Mouse (Mus musculus) ES-Bruce4 (cell line): ENCODE data around the gene Olfm1. TPM values are rescaled to one million over a fixed set of nuclear protein-coding genes. Genes with fewer than 3 reads are reported as not detected.

Experiments
- H3K27ac ChIP-seq: 2 replicates; pipeline ENCODE4 v1.5.1; 2012; ENCODE audit warnings: low read length, inconsistent platforms; ENCODE audit not compliant: insufficient read depth
- H3K27me3 ChIP-seq: 2 replicates; pipeline ENCODE4 v1.6.1; 2012; ENCODE audit warnings: mild to moderate bottlenecking, low read length, inconsistent platforms; ENCODE audit not compliant: control insufficient read depth, poor library complexity, insufficient read depth, severe bottlenecking
- H3K36me3 ChIP-seq: 2 replicates; pipeline ENCODE4 v1.6.1; 2012; ENCODE audit warnings: inconsistent platforms, mild to moderate bottlenecking, low read length, moderate library complexity; ENCODE audit not compliant: control insufficient read depth, poor library complexity, insufficient read depth, severe bottlenecking
- H3K4me1 ChIP-seq: one replicate; pipeline ENCODE4 v1.8.1; 2011; ENCODE audit warnings: low read length; ENCODE audit not compliant: control insufficient read depth, insufficient read depth
- H3K4me3 ChIP-seq: 2 replicates; pipeline ENCODE4 v1.5.1; 2011; ENCODE audit warnings: low read depth, mild to moderate bottlenecking, low read length
- H3K9ac ChIP-seq: 2 replicates; pipeline ENCODE4 v1.6.1; 2012; ENCODE audit warnings: low read depth, mild to moderate bottlenecking, inconsistent platforms; ENCODE audit not compliant: poor library complexity, severe bottlenecking
- H3K9me3 ChIP-seq: replicated peaks from 2 replicates; pipeline ENCODE4 v1.6.1; 2012; ENCODE audit warnings: mild to moderate bottlenecking, low read length, inconsistent platforms; ENCODE audit not compliant: control insufficient read depth, poor library complexity, insufficient read depth, severe bottlenecking
- CTCF ChIP-seq: IDR thresholded peaks from one replicate; pipeline ENCODE4 v1.8.1; 2011; ENCODE audit warnings: low read depth, low read length
- EP300 ChIP-seq: IDR thresholded peaks from 2 replicates; pipeline ENCODE4 v1.6.1; 2011; ENCODE audit warnings: low read depth, low read length; ENCODE audit not compliant: insufficient read depth
- POLR2A ChIP-seq: IDR thresholded peaks from one replicate; pipeline ENCODE4 v1.8.1; 2011; ENCODE audit warnings: low read length; ENCODE audit not compliant: insufficient read depth
- polyA plus RNA-seq: library from polyadenylated mRNA; stranded (reverse); fragments of >200 nt; gene quantifications from 2 replicates; pipeline ENCODE4 v1.2.4, GENCODE M21; 2011; ENCODE audit warnings: low read depth; ENCODE audit not compliant: missing spikeins, insufficient read depth, insufficient read length

The Olfm1 gene
- polyA plus RNA-seq, 1 experiment = 8.9 TPM

DNA sequence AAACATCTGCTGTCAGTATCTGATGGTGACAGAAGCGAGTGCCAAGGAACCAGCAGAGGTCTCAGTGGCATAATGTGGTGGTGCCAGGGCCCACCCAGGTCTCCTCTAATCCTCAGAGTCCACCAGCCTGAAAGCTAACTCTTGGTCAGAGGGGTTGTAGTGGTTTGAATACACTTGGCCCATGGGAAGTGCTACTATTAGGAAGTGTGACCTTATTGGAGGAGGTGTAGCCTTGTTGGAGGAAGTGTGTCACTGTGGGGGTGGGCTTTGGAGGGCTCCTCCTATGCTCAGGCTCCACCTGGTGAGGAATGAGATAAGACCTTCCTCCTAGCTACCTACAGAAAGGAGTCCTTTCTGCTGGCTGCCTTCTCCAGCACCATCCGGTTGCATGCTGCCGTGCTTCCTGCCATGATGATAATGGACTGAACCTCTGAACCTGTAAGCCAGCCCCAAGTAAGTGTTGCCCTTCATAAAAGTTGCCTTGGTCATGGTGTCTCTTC is 75.0 kb downstream of the Olfm1 start:
- Histone ChIP-seq H3K36me3 (no peaks in the 10 kb centered on the region), H3K9ac (no peak overlapping the region), H3K9me3 (no peaks in the 10 kb centered on the region), H3K4me3 (no peak overlapping the region), H3K4me1 (no peaks in the 10 kb centered on the region), H3K27ac (no peak overlapping the region), H3K27me3 (no peaks in the 10 kb centered on the region)
- TF ChIP-seq EP300 (no peak), CTCF (no peak), POLR2A (no peak)

GRCm38 (mm10) chr2:28270561-28270960 is 77.8 kb downstream of the Olfm1 start:
- H3K27me3 ChIP-seq = no peaks in the 10 kb centered on the region
- no peaks in the 10 kb centered on the region for H3K36me3 ChIP-seq
- no peak overlapping the region for H3K9ac ChIP-seq
- no peaks in the 10 kb centered on the region for H3K9me3 ChIP-seq
- H3K27ac ChIP-seq = no peak overlapping the region
- H3K4me3 ChIP-seq = no peak overlapping the region
- no peaks in the 10 kb centered on the region for H3K4me1 ChIP-seq
- TF ChIP-seq EP300 = no peak
- TF ChIP-seq CTCF = no peak
- no peak for TF ChIP-seq POLR2A

DNA sequence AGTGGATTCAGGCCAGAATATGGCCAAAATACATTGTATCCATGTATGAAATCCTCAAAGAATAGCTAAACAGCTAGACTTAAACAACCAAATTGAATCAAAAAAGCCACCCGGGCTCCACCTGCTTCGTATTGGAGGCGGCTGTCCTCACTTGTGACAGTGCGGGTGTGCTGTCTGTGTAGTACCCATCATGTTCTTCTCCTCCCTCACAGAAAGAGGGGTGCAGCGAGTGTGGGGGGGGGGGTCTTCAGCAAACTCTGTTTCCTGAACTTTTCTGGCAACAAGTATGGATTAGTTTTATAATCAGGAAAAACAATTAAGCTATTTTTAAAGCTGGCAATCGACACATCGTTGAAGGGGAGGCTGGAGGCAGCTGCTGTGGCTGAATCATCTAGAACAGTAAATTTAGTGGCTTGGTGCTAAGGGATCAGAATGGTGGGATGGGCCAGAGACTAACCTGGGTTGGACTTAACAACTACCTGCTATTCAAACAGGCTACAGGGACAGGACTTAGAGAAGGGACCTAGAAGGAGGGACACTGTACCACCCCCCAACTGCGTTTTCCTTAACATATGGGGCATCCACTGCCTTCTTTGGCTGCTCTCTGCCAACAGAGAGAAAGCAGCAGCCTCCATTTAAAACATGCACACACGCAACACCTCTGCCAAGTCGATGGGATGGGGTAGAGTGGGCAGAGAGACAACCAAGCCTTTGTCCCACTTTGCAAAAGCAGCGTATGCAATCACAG is 79.6 kb downstream of the Olfm1 start:
- H3K36me3 ChIP-seq = no peaks in the 10 kb centered on the region
- no peak overlapping the region for H3K27ac ChIP-seq
- H3K27me3 ChIP-seq = no peaks in the 10 kb centered on the region
- H3K9ac ChIP-seq = no peak overlapping the region
- no peak for TF ChIP-seq EP300
- no peak overlapping the region for H3K4me3 ChIP-seq
- no peaks in the 10 kb centered on the region for H3K9me3 ChIP-seq
- H3K4me1 ChIP-seq = no peaks in the 10 kb centered on the region

DNA sequence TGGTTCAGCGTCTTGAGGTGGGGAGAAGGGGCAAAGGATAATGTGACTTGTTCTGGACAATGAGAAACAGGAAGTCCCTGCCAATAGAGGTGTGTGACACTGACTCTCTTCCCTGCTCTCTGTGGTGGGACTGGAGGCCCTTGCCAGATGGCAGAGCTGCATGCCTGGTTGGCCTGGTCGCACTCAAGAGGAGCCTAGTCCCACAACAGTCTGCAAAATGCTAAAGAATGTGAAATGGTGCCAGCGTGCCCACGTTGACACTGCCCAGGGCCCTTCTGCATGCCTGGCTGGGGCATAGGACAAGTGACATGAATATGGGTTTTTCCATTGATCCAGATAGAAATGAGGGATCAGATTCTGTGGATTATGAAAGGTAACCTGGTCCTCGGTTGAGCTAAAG is 81.2 kb downstream of the Olfm1 start:
- H3K9ac ChIP-seq = no peak overlapping the region
- no peaks in the 10 kb centered on the region for H3K9me3 ChIP-seq
- H3K4me1 ChIP-seq = no peaks in the 10 kb centered on the region
- no peaks in the 10 kb centered on the region for H3K27me3 ChIP-seq
- H3K4me3 ChIP-seq = no peak overlapping the region
- no peak overlapping the region for H3K27ac ChIP-seq
- H3K36me3 ChIP-seq = no peaks in the 10 kb centered on the region
- TF ChIP-seq POLR2A (no peak), EP300 (no peak)

DNA sequence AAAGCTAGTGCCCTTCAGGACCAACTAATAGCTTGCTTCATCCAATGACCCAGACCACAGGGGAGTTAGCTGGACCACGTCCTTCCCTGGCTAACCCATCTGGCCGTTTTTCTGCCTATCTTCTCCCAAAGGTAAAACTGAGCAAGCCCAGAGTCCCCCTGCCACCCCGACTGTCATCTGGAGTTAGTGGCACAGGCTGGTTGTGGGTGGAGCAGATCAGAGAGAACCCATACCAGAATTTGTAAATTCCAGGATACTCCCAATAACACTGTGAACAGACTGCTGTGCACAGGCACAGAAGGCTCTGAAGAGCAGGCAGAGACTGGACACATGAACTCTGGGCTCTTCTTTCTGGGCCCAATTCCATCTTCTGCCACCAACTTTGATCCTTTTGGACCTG is 82.6 kb downstream of the Olfm1 start:
- no peak overlapping the region for H3K27ac ChIP-seq
- no peak for TF ChIP-seq CTCF
- no peak for TF ChIP-seq EP300
- H3K4me1 ChIP-seq = no peaks in the 10 kb centered on the region
- no peaks in the 10 kb centered on the region for H3K9me3 ChIP-seq
- no peaks in the 10 kb centered on the region for H3K36me3 ChIP-seq
- no peak overlapping the region for H3K4me3 ChIP-seq
- H3K9ac ChIP-seq = no peak overlapping the region
- H3K27me3 ChIP-seq = no peaks in the 10 kb centered on the region

- H3K27ac ChIP-seq = no peak overlapping the region
- no peaks in the 10 kb centered on the region for H3K4me1 ChIP-seq
- H3K9me3 ChIP-seq = no peaks in the 10 kb centered on the region
- no peaks in the 10 kb centered on the region for H3K27me3 ChIP-seq
- no peaks in the 10 kb centered on the region for H3K36me3 ChIP-seq
- H3K9ac ChIP-seq = no peak overlapping the region
- TF ChIP-seq CTCF (peak; percentile 70), POLR2A (no peak)
- no peak overlapping the region for H3K4me3 ChIP-seq
Observed at GRCm38 (mm10) chr2:28278150-28278549, 85.4 kb downstream of the Olfm1 start.
